Mouse (Mus musculus) yolk sac, embryonic 10.5 days (tissue): ENCODE measurements around the gene Cbln1.

ENCODE experiments used
- DNase-seq: peaks from one replicate; pipeline ENCODE4 v3.0.0-alpha.2; 2017; ENCODE audit warnings: low spot score

The Cbln1 gene

DNA sequence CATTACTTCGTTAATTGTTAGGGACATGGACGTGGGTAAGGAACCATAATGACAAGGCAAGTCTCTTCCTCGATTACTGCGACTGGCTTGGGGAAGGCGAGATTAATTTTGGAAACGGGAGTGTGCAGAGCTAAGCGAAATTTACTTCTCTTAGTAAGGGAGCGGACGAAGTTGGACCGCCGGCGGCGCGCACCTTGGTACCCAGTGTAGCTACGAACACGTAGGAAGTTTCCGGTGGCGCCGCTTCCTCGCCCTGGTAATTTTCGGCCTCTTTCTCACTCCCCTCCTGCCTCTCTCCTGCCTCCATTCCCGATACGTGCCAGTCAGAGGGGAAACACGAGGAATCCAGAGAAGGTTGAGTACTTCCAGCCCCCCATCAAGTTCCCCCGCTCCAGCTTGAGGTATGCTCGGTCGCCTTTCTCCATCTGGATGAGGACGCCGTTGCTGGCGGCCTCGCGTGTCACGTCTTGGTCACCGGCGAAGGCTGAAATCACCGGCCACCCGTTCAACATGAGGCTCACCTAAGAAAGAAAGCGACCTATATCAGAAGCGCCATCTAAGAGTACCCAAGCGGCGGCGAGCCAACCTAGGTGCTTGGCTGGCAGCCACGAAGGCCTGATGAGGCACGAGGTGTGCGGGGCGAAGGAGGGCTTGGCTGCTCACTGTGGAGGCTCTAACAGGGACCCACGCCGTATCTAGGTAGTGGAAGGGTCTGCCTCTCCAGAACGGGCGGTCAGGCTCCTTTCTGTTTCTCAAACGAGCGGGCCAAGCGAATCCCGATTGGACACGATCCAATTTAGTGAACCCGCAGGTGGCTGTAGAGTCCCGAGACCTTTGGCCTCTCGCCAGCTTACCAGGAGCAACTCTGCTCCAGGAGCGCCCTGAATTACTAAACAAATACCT is 2.2 kb downstream of the Cbln1 start:
- no peak for DNase-seq

DNA sequence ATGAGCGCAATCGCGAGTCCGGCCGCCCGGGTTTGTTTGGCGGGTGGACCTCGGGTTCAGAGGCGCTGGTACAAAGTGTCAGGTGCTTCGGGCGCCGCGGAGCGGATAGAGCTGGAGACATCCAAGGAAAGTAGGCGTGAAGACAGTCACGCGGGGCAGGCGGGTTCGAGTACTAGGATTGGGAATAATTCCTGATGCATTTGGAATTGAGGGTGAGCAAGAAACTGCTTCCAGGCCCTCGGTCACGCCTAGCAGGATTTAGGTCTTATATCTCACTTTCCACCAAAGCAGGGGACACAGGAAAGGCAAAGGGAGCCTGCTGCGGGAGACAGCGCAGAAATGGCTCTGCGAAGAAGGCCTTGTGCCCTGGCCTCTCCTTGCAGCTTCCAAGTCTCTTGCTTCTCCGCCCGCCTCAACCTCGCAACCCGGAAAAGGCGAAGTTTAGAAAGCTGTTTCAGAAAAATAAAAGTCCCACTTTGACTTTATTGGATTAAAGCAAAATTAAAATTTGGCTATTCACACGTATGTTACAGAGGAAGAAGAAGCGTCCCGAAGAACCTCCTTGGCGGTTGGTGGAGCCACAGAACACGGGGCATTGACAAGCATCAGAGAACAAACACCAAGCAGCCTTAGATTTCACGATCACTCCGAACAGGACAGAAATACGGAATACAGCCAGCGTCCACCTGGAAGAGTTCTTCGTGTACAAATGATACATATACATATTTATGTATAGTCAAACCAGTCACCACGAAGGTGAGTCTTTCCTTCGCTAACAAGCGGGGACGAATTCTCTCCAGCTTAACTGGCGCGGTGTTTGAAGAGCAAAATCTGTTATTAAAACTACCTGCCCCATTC is 3.2 kb downstream of the Cbln1 start:
- DNase-seq: no peak

DNA sequence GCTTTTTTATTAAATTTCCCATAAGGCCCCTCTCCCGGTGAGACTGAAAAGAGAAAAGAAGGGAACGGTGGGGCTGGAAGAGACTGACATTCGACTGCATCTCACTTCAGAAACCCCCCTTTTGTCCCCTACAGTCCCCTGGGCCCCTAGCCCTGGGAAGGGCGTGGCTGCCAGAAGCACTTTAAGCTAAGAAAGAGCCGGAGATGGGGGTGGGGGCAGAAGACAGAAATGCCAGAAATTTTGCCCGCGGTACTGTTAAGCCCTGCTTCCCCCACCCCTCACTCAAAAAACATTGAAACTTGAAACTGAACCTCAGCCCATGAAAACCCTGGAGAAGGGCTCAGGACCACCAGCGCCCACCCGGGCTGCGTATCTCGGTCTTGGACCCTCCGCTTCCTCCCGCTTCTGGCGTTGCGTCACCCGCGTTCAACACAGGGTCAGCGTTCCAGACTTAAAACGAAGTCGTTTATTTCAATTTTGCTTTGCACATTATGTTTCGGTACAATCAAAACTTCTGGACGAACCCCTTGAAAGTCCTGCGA is 3.9 kb downstream of the Cbln1 start:
- DNase-seq: no peak

- DNase-seq: no peak
These were observed 4.5 kb downstream of the Cbln1 start for GRCm38 (mm10) chr8:87467906-87468305.

DNA sequence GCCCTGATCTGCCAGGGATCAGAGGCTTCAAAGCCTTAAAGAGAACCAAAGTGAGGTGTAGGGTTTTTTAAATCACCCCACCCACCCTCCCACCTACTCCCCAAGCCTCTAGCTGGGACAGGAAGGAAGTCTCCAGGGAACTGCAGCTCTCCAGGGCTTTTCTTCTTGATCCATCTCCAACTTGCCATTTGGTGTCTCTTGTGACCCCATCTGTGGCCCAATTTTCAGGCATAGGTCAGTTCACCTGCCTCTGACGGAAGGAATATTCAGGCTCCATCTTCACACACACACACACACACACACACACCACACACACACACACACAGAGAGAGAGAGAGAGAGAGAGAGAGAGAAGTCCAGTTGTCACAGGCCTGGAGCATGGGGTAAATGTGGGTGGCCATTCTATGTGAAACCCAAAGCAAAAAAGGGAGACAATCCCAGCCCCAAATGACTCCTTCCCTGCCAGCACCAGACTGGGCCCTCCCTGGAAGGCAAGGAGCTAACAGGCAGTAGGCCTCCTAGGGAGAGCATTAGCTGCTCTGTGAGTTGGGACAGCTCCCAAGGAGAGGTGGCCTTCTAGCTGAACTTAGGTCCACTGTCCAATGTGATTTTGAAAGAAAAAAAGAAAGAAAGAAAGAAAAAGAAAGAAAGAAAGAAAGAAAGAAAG is 5.3 kb downstream of the Cbln1 start:
- no peak for DNase-seq

- DNase-seq: no peak
These were observed 6.1 kb downstream of the Cbln1 start for GRCm38 (mm10) chr8:87466335-87466734.

DNA sequence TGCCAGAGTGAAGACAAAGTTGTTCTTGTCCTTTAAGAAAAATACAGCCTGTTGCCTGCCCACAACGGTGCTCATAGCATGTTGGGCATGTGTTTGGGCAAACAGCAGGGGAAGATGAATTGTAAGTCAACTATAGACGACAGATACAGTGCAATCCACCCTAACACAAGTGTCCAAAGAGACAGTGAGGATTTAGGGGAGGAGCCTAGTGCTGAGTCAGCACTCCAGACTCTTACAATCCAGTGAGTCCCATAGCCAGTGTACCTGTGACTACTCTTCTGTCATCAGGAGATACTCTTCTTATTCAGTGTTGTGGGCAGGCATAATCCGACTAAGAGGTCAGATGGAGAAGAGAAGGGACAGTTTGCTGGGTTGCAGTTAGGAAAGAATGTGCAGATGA is 8.0 kb downstream of the Cbln1 start:
- DNase-seq: no peak

- DNase-seq: no peak
These were observed 10.6 kb downstream of the Cbln1 start for GRCm38 (mm10) chr8:87461801-87462200.

GRCm38 (mm10) chr8:87456949-87457348 is 15.5 kb downstream of the Cbln1 start:
- DNase-seq: no peak

DNA sequence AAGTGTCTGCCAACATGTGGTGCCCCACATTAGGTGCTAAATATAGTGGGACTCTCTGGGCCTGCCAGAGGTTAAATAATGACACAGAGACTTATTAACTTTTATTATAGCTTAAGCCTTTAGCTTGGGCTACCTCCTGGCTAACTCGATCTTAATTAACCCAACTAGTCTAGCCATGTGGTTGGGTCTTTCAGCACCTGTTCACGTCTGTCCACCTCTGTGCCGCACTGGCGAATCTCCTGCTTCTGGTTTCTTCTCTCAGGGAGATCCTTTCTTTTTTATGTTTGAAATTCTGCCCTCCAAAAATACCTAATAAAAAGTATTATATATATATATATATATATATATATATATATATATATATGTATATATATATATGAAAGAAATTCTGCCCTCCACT is 19.6 kb downstream of the Cbln1 start:
- no peak for DNase-seq

GRCm38 (mm10) chr8:87451737-87452136 is 20.7 kb downstream of the Cbln1 start:
- DNase-seq: no peak

- DNase-seq: no peak
These were observed 37.8 kb downstream of the Cbln1 start for GRCm38 (mm10) chr8:87434592-87434991.

GRCm38 (mm10) chr8:87427188-87427587 is 45.2 kb downstream of the Cbln1 start:
- DNase-seq: no peak

- DNase-seq: no peak
These were observed 47.7 kb downstream of the Cbln1 start for GRCm38 (mm10) chr8:87424706-87425105.

DNA sequence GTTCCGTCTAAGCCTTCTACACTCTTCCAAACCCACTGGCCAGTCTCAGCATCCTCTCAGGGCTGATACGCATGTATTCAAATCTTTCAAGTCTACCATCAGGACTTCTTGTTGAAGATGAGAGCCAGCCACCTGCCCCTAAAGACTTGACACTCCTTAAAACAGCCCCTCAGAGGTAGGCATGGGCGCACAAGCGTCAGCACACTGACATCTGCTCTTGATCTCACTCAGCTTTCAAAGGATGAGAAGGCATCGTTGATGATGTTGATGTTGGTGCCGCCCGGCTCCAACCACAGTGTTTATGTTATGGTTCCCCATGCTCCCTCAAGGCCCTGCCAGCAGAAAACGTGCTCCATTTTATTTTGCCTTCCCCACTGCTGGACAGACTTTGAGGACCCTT is 50.7 kb downstream of the Cbln1 start:
- DNase-seq: no peak
